Mouse (Mus musculus) heart, embryonic 10.5 days (tissue): ENCODE results near the gene Ltb4r1. TPM values are rescaled to one million over a fixed set of nuclear protein-coding genes. Genes with fewer than 3 reads are reported as not detected.

Experiments used
- DNase-seq: peaks from one replicate; pipeline ENCODE4 v3.0.0-alpha.2; 2017; ENCODE audit warnings: low spot score
- H3K27ac ChIP-seq: fragments of 300-500 bp; sonication (generic); 2 replicates; pipeline ENCODE4 v1.5.1; 2016; ENCODE audit warnings: mild to moderate bottlenecking
- H3K27me3 ChIP-seq: fragments of 300-500 bp; sonication (generic); 2 replicates; pipeline ENCODE4 v1.6.1; 2016; ENCODE audit warnings: mild to moderate bottlenecking; ENCODE audit not compliant: poor library complexity, insufficient read depth, severe bottlenecking
- H3K36me3 ChIP-seq: fragments of 300-500 bp; sonication (generic); 2 replicates; pipeline ENCODE4 v1.6.1; 2016; ENCODE audit warnings: mild to moderate bottlenecking, moderate library complexity
- H3K4me1 ChIP-seq: fragments of 300-500 bp; sonication (generic); 2 replicates; pipeline ENCODE4 v1.6.1; 2016; ENCODE audit warnings: mild to moderate bottlenecking
- H3K4me3 ChIP-seq: fragments of 300-500 bp; sonication (generic); 2 replicates; pipeline ENCODE4 v1.5.1; 2016; ENCODE audit warnings: mild to moderate bottlenecking, moderate library complexity
- H3K9me3 ChIP-seq: fragments of 300-500 bp; sonication (generic); 2 replicates; pipeline ENCODE4 v1.6.1; 2016; ENCODE audit warnings: mild to moderate bottlenecking, moderate library complexity
- WGBS: fragments of 180-500 bp; shearing (Covaris S2); methylation state at CpG from one replicate; pipeline ENCODE4 v1.1.7; 2016; 5-methylcytosine and 5-hydroxymethylcytosine counted together
- polyA plus RNA-seq: library from polyadenylated mRNA; unstranded; fragments of >200 nt; fragmentation: Nextera tagmentation; extraction: Ambion mirVana; gene quantifications from 2 replicates; pipeline ENCODE4 v1.2.1, GENCODE M21; 2016

Ltb4r1 gene
- polyA plus RNA-seq, 1 experiment from 2014 or later = 0.79 TPM

GRCm38 (mm10) chr14:55779656-55780055, 13.9 kb downstream of the Ltb4r1 start:
- Histone ChIP-seq H3K36me3 (peaks cover 5% of the 10 kb centered on the region; the same call in 1 of the 2 replicates), H3K4me3 (no peak overlapping the region), H3K9me3 (no peaks in the 10 kb centered on the region), H3K27ac (no peak overlapping the region), H3K27me3 (peaks cover 47% of the 10 kb centered on the region), H3K4me1 (peaks cover 47% of the 10 kb centered on the region)
- 56% methylated on average over 16 of the region's 16 CpGs for WGBS
- no peak for DNase-seq

DNA sequence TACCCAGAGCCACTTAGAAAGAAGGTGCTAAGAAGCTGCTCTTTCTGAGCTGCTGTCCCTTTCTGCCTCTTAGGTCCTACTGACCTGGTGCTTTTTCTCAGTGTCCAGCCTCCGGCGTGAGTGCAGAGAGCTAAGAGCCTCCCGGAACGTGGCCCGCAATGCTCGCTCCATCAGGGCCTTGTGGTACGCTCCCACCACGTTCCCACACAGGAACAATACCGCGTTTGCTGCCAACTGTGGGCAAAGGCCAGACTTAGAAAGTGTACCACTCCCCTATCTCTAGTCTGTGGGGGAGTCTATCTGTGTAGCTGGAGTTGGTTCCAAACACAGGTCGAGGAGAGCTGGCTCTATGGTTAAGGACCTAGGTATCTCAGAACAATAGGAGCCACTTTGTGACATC, 15.0 kb downstream of the Ltb4r1 start:
- 82% methylated on average over 11 of the region's 11 CpGs for WGBS
- Histone ChIP-seq H3K27ac (no peak overlapping the region), H3K27me3 (peaks cover 55% of the 10 kb centered on the region), H3K4me3 (no peak overlapping the region), H3K4me1 (peaks cover 54% of the 10 kb centered on the region), H3K36me3 (peaks cover 5% of the 10 kb centered on the region; the same call in 1 of the 2 replicates), H3K9me3 (no peaks in the 10 kb centered on the region)
- DNase-seq = no peak

DNA sequence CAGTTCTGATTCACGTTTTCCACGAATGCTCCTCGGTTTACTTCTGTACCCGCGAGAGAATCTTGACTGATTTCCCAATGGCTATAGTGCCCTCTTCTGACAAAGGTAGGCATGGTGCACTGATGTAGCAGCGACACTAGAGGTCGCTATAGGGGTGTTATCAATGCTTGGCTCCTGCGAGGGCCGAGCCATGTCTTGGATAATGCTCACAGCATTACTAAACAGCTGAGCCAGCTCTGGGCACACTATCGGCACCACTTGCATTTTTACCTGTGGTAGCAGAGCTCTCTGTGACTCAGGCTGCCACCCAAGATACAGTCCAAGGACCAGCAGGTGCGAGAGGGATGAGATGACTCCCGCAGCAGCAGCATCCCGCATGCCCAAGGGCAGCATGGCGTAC, 15.5 kb downstream of the Ltb4r1 start:
- H3K27ac ChIP-seq = no peak overlapping the region

GRCm38 (mm10) chr14:55782361-55782960, 16.7 kb downstream of the Ltb4r1 start:
- peak overlapping the region; percentile 56 for H3K4me3 ChIP-seq
- 39% methylated on average over 9 of the region's 9 CpGs for WGBS
- H3K36me3 ChIP-seq = peaks cover 10% of the 10 kb centered on the region; the same call in 1 of the 2 replicates
- DNase-seq = no peak
- H3K27me3 ChIP-seq = peaks cover 73% of the 10 kb centered on the region
- H3K27ac ChIP-seq = peak overlapping the region; percentile 69; the same call in 1 of the 2 replicates
- no peaks in the 10 kb centered on the region for H3K9me3 ChIP-seq
- peaks cover 43% of the 10 kb centered on the region for H3K4me1 ChIP-seq

More for the DNA sequence above, 15.5 kb downstream of the Ltb4r1 start:
- peaks cover 61% of the 10 kb centered on the region for H3K27me3 ChIP-seq
- 15% methylated on average over 14 of the region's 14 CpGs for WGBS
- peak overlapping the region; percentile 56; the same call in 1 of the 2 replicates for H3K4me3 ChIP-seq
- DNase-seq = peak; percentile 87
- H3K4me1 ChIP-seq = peaks cover 54% of the 10 kb centered on the region
- peaks cover 5% of the 10 kb centered on the region; the same call in 1 of the 2 replicates for H3K36me3 ChIP-seq
- H3K9me3 ChIP-seq = no peaks in the 10 kb centered on the region

GRCm38 (mm10) chr14:55783171-55783957, 17.6 kb downstream of the Ltb4r1 start:
- H3K4me1 ChIP-seq = peaks cover 45% of the 10 kb centered on the region
- DNase-seq = no peak
- WGBS = under 1% methylated on average over 31 of the region's 31 CpGs
- H3K27me3 ChIP-seq = peaks cover 82% of the 10 kb centered on the region
- no peaks in the 10 kb centered on the region for H3K9me3 ChIP-seq
- H3K27ac ChIP-seq = peak overlapping the region; percentile 77
- H3K4me3 ChIP-seq = peak overlapping the region; percentile 56
- peaks cover 10% of the 10 kb centered on the region; the same call in 1 of the 2 replicates for H3K36me3 ChIP-seq

GRCm38 (mm10) chr14:55783958-55784235, 18.1 kb downstream of the Ltb4r1 start, which contains the start of gene Adcy4:
Gene Adcy4, minus strand, starts transcription at chr14:55784095.
- DNase-seq = no peak
- H3K4me3 ChIP-seq = peak within 1 kb of the TSS; percentile 56
- peaks cover 82% of the 10 kb centered on the region for H3K27me3 ChIP-seq
- H3K27ac ChIP-seq = peak within 1 kb of the TSS; percentile 77
- peaks cover 6% of the 10 kb centered on the region; the same call in 1 of the 2 replicates for H3K36me3 ChIP-seq
- peaks cover 46% of the 10 kb centered on the region for H3K4me1 ChIP-seq
- no peaks in the 10 kb centered on the region for H3K9me3 ChIP-seq
- 2% methylated on average over 13 of the region's 13 CpGs for WGBS

GRCm38 (mm10) chr14:55785195-55785594, 19.4 kb downstream of the Ltb4r1 start:
- 20% methylated on average over 6 of the region's 6 CpGs for WGBS
- Histone ChIP-seq H3K4me1 (peaks cover 44% of the 10 kb centered on the region), H3K27ac (no peak overlapping the region), H3K27me3 (peaks cover 95% of the 10 kb centered on the region), H3K4me3 (no peak overlapping the region), H3K36me3 (peaks cover 5% of the 10 kb centered on the region; the same call in 1 of the 2 replicates), H3K9me3 (no peaks in the 10 kb centered on the region)
- DNase-seq = no peak

GRCm38 (mm10) chr14:55787731-55788130, 22.0 kb downstream of the Ltb4r1 start:
- no peak for DNase-seq
- WGBS = 24% methylated on average over 11 of the region's 11 CpGs
- peak overlapping the region; percentile 65 for H3K4me3 ChIP-seq
- H3K27ac ChIP-seq = 0 out of 2 replicates have a peak overlapping the region, but pooled peaks have one; percentile 63
- H3K27me3 ChIP-seq = peaks cover 76% of the 10 kb centered on the region
- H3K4me1 ChIP-seq = peaks cover 31% of the 10 kb centered on the region
- no peaks in the 10 kb centered on the region for H3K9me3 ChIP-seq
- peaks cover 5% of the 10 kb centered on the region; the same call in 1 of the 2 replicates for H3K36me3 ChIP-seq

- H3K27ac ChIP-seq = peak within 1 kb of the TSS; percentile 63
- WGBS = 4% methylated on average over 40 of the region's 40 CpGs
- no peak for DNase-seq
Measured at GRCm38 (mm10) chr14:55788256-55789050, 22.7 kb downstream of the Ltb4r1 start, which contains the start of gene Ripk3. Gene Ripk3, minus strand, starts transcription at chr14:55788865.

DNA sequence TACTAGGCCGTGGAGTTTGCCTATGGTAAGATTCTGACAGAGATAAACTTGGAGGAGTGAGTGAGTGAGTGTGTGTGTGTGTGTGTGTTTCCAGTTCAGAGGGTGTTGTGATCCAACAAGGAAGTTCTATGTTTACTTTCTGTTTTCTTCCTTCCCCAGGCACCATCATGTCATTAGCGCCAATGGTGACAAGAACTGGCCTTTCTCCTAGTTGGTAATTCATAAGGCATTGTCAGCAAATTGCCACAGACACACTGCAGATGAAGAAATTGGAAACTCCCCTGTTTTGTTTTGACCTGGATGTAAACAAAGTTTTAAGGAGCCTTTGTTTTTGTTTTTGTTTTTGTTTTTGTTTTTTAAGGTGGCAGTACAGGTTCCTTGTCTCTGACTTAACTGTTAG, 27.7 kb downstream of the Ltb4r1 start:
- 47% methylated on average over 2 of the region's 2 CpGs for WGBS
- no peaks in the 10 kb centered on the region for H3K9me3 ChIP-seq
- H3K27me3 ChIP-seq = peaks cover 21% of the 10 kb centered on the region
- H3K4me3 ChIP-seq = no peak overlapping the region
- H3K27ac ChIP-seq = no peak overlapping the region
- H3K36me3 ChIP-seq = no peaks in the 10 kb centered on the region
- DNase-seq = no peak
- H3K4me1 ChIP-seq = peaks cover 4% of the 10 kb centered on the region

More at GRCm38 (mm10) chr14:55788256-55789050, 22.7 kb downstream of the Ltb4r1 start, which contains the start of gene Ripk3:
- Histone ChIP-seq H3K36me3 (peaks cover 5% of the 10 kb centered on the region; the same call in 1 of the 2 replicates), H3K27me3 (peaks cover 71% of the 10 kb centered on the region), H3K4me3 (peak within 1 kb of the TSS; percentile 65), H3K9me3 (no peaks in the 10 kb centered on the region), H3K4me1 (peaks cover 28% of the 10 kb centered on the region)

GRCm38 (mm10) chr14:55793946-55794345, 28.2 kb downstream of the Ltb4r1 start:
- WGBS = 59% methylated on average over 2 of the region's 2 CpGs
- Histone ChIP-seq H3K4me1 (no peaks in the 10 kb centered on the region; the same call in 1 of the 2 replicates), H3K27me3 (peaks cover 16% of the 10 kb centered on the region), H3K27ac (no peak overlapping the region), H3K36me3 (no peaks in the 10 kb centered on the region), H3K4me3 (no peak overlapping the region), H3K9me3 (no peaks in the 10 kb centered on the region)
- DNase-seq = no peak

DNA sequence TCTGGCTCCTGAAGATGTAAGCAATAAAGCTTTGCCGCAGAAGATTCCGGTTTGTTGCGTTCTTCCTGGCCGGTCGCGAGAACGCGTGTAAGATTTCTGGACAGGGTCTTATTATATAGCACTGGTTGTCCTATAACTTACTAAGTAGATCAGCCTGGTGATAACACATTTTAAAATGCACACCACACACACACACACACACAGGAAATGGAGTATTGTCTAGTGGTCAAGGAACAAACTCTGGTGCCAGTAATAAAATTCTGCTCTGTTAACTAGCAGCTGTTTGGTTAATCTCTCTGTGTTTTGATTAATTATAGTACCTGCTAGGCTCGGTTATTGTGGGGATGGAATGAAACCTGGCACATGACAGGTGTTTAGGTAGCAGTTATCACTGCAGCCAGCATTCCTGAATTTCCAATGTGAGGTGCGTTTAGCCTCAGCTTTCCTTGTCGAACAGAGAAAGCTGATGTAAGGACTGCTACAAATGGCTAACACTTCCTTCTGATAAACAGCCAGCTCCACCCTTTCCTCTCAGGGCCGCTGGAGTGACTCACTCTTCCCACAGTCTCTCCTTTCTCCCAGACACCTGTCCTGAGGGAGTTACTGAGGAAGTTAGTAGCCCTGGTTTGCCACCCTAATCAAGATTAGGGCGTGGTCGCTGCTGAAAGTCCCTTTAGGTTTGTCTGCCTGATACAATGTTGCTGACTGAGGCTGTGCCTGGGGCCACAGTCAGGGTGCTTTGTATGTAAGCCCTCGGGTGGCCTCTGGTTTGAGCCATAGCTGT, 29.8 kb downstream of the Ltb4r1 start:
- WGBS = 69% methylated on average over 15 of the region's 15 CpGs
- no peak for DNase-seq

More for the DNA sequence above, 29.8 kb downstream of the Ltb4r1 start:
- H3K4me3 ChIP-seq = no peak overlapping the region
- H3K4me1 ChIP-seq = no peaks in the 10 kb centered on the region
- H3K36me3 ChIP-seq = no peaks in the 10 kb centered on the region
- H3K27me3 ChIP-seq = peaks cover under 1% of the 10 kb centered on the region; the same call in 1 of the 2 replicates
- H3K27ac ChIP-seq = no peak overlapping the region
- no peaks in the 10 kb centered on the region for H3K9me3 ChIP-seq
